Mouse (Mus musculus): ENCODE data around the gene Trim30c. TPM values are rescaled to one million over a fixed set of nuclear protein-coding genes. Genes with fewer than 3 reads are reported as not detected.
"Not testable (repeated sequence)": the region's sequence is repeated elsewhere in the genome, so short reads cannot be mapped to it uniquely, and the experiment has no call there.

Trim30c gene
- polyA plus RNA-seq (2021) = not detected

DNA sequence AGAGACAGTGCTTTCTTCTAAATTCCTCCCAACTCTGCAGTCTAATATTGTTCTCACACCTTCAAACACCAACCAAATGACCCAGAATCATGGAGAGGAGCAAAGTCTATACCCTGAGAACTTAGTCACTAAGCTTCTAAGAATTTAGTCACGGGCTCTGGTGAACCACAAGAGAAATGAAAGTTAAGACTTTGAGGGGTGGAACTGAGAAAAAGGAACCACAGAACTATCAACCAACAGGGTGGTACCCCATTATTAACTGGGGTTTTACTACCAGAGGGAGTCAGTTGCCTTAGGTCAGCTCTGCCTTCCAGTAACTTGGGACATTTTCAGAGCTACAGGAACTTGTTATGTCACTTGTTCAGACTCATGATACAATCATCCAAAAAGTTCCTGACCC, at the start of gene Trim30c:
Gene Trim30c (minus strand): TSS at position 140 of the 400 bp plus-strand sequence.
- ATAC-seq = no peak
- TF ChIP-seq CTCF (IDR thresholded peaks at IDR 0.05) = no peak
- POLR2A ChIA-PET = no interaction called here
- H3K27me3 ChIP-seq = no peaks in the 10 kb centered on the region
- no peak for DNase-seq (ENCODE audit: low read depth, low spot score)
- in situ Hi-C loops (cut with MboI; ENCODE audit: low pct_unique_long_range_greater_than_20kb) = no loop called here
- CTCF ChIA-PET = no interaction called here

DNA sequence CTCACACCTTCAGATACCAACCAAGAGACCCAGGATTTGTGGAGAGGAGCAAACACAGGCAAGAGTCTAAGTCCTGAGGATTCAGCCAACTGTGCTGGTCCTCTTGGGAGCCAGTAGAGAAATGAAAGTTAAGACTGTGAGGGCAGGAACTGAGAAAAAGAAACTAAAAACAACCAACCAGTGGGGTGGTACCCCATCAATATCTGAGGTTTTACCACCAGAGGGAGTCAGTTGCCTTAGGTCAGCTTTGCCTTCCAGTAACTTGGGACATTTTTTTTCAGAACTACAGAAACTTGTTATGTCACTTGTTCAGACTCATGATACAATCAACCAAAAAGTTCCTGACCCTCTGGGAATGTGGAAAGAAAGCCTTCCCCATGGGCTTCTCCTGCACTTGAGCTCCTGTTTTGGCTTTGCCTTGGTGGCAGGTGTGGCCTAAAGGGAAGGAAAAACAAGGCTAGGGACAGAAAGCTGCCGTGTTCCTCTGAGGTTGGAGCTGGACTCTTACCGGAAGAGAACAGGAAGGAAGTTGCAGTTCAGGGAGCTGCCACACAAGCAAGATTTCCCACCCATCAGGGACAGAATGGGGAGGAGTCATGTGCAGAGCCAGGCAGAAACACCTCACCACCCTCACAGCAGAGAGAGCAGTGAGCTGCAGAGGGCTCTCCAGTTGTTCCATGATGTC, 45.5 kb upstream of the Trim30c start:
- no peaks in the 10 kb centered on the region for H3K27me3 ChIP-seq
- in situ Hi-C loops (cut with MboI; ENCODE audit: low pct_unique_long_range_greater_than_20kb) = no loop called here
- DNase-seq (ENCODE audit: low read depth, low spot score) (no peak), ATAC-seq (peak; percentile 89)
- TF ChIP-seq CTCF (IDR thresholded peaks at IDR 0.05) = peak; percentile 45
- CTCF ChIA-PET = interaction anchor here (1.1 kb wide), 1 partner anchor 12 kb away, joined by 3 read pairs; no protein-coding TSS in a partner anchor
- POLR2A ChIA-PET = no interaction called here

DNA sequence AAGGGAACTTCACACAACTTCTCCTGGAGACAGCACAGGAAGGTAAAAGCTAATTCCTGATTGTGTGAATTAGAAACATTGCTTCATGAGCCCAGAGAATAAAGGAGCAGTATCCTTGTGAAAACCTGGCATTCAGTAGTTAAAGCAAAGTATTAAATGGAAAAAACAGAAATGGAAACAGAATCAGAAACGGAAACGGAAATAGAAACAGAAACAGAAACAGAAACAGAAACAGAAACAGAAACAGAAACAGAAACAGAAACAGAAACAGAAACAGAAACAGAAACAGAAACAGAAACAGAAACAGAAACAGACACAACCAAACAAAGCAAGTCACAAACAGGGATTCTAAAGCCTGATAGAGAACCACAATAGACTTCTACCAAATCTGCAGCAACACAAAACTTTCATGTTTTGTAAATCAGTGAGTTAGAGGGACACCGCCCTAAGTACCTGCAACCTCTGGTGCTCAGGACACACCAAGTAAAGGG, 3.9 kb upstream of the Trim30c start:
- H3K27me3 ChIP-seq = no peaks in the 10 kb centered on the region
- no peak for DNase-seq (ENCODE audit: low read depth, low spot score)
- TF ChIP-seq CTCF (IDR thresholded peaks at IDR 0.05) = no peak
- POLR2A ChIA-PET = no interaction called here
- in situ Hi-C loops (cut with MboI; ENCODE audit: low pct_unique_long_range_greater_than_20kb) = no loop called here
- no peak for ATAC-seq
- CTCF ChIA-PET = interaction anchor here (1.3 kb wide), 1 partner anchor 17 kb away, joined by 3 read pairs; no protein-coding TSS in a partner anchor

GRCm38 (mm10) chr7:104401140-104401539, 503 bp upstream of the Trim30c start:
- ChIA-PET POLR2A (no interaction called here), CTCF (no interaction called here)
- in situ Hi-C loops (cut with MboI; ENCODE audit: low pct_unique_long_range_greater_than_20kb) = no loop called here
- no peak for DNase-seq (ENCODE audit: low read depth, low spot score)
- no peaks in the 10 kb centered on the region for H3K27me3 ChIP-seq
- ATAC-seq = no peak
- no peak for TF ChIP-seq CTCF (IDR thresholded peaks at IDR 0.05)

GRCm38 (mm10) chr7:104398492-104398891, 2.1 kb downstream of the Trim30c start:
- CTCF ChIA-PET = no interaction called here
- no peaks in the 10 kb centered on the region for H3K27me3 ChIP-seq
- in situ Hi-C loops (cut with MboI; ENCODE audit: low pct_unique_long_range_greater_than_20kb) = no loop called here
- no peak for DNase-seq (ENCODE audit: low read depth, low spot score)
- no peak for ATAC-seq
- POLR2A ChIA-PET = no interaction called here
- TF ChIP-seq CTCF (IDR thresholded peaks at IDR 0.05) = no peak

- CTCF ChIA-PET = no interaction called here
- H3K27me3 ChIP-seq = no peaks in the 10 kb centered on the region
- in situ Hi-C loops (cut with MboI; ENCODE audit: low pct_unique_long_range_greater_than_20kb) = no loop called here
- POLR2A ChIA-PET = no interaction called here
- peak; percentile 21 for TF ChIP-seq CTCF (IDR thresholded peaks at IDR 0.05)
- ATAC-seq (no peak), DNase-seq (ENCODE audit: low read depth, low spot score) (no peak)
Observed at GRCm38 (mm10) chr7:104369736-104370414, 30.8 kb downstream of the Trim30c start, which contains the start of gene Trim30b. TSS of gene Trim30b (minus strand) at chr7:104369884.

DNA sequence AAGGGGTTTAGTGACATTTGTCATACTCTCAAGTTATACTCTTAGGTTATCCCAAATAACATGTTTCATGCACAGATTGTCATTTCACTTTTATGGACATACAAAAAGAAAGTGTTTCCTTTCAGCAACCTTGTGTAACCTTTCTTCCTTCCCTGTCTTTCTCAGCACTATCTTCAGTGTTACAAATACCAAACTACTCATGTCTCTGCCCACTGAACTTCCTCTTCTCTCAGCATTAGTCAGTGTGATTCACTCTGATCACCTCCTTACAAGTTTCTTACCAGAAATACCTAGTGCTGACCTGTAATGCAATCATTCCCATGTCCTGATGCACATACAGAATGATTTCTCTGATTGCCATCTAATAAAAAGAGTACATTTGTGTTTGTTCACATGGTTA, 34.3 kb downstream of the Trim30c start:
- CTCF ChIA-PET = interaction anchor here (1.3 kb wide), 2 partner anchors 13 to 63 kb away, joined by 4 read pairs; no protein-coding TSS in a partner anchor
- DNase-seq (ENCODE audit: low read depth, low spot score) (no peak), ATAC-seq (no peak)
- POLR2A ChIA-PET = no interaction called here
- TF ChIP-seq CTCF (IDR thresholded peaks at IDR 0.05) = no peak
- H3K27me3 ChIP-seq = no peaks in the 10 kb centered on the region
- in situ Hi-C loops (cut with MboI; ENCODE audit: low pct_unique_long_range_greater_than_20kb) = no loop called here

DNA sequence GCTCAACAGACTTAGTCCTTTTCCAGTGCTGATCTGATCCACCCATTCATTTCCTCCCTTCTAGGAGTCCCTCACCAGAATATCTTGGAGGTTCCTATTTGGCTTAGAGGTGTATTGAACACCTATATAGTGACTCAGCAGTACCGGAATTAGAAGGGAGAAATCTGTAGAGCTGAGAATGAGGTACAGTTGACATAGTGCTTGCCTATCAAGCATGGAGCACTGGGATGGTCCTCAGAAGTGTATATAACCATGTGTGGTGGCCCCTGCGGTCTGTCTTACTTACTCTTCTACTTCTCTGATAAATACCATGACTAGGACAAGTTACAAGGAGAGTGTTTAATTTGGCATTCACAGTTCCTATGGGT, 47.1 kb downstream of the Trim30c start:
- ATAC-seq (peak; percentile 40), DNase-seq (ENCODE audit: low read depth, low spot score) (no peak)
- no peak for TF ChIP-seq CTCF (IDR thresholded peaks at IDR 0.05)
- ChIA-PET CTCF (no interaction called here), POLR2A (no interaction called here)
- H3K27me3 ChIP-seq = no peaks in the 10 kb centered on the region
- in situ Hi-C loops (cut with MboI; ENCODE audit: low pct_unique_long_range_greater_than_20kb) = no loop called here

GRCm38 (mm10) chr7:104352717-104353599, 47.7 kb downstream of the Trim30c start, which contains the start of gene Trim12c:
TSS of gene Trim12c (minus strand) at chr7:104353362.
- ATAC-seq (peak; percentile 100), DNase-seq (ENCODE audit: low read depth, low spot score) (peak; percentile 38)
- POLR2A ChIA-PET = no interaction called here
- no peaks in the 10 kb centered on the region for H3K27me3 ChIP-seq
- CTCF ChIA-PET = interaction anchor here (0.9 kb wide), 1 partner anchor 16 kb away, joined by 3 read pairs; no protein-coding TSS in a partner anchor
- in situ Hi-C loops (cut with MboI; ENCODE audit: low pct_unique_long_range_greater_than_20kb) = no loop called here
- TF ChIP-seq CTCF (IDR thresholded peaks at IDR 0.05) = no peak

GRCm38 (mm10) chr7:104348043-104348442, 52.6 kb downstream of the Trim30c start:
- DNase-seq (ENCODE audit: low read depth, low spot score); POLR2A ChIA-PET; in situ Hi-C loops (cut with MboI; ENCODE audit: low pct_unique_long_range_greater_than_20kb); ATAC-seq; CTCF ChIA-PET; H3K27me3 ChIP-seq: not testable (repeated sequence)

DNA sequence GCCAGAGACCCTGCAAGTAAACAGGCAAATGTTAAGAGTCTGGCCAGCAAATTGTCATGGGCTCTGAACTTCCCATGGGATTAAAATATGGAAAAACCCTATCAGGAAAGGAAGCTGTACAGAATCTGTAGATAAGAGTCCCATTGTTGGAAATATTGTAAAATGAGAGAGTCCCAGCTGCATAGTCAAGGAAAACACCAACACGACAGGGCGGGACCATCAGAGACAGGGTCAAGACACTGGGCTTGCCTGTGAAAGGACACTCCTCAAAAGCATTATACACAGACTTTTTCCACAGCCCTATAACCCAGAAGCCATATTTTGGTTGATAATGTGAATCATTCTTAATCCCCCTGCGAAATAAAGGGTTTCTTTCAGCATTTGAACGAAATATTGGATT, 59.9 kb downstream of the Trim30c start:
- H3K27me3 ChIP-seq; DNase-seq (ENCODE audit: low read depth, low spot score); POLR2A ChIA-PET; in situ Hi-C loops (cut with MboI; ENCODE audit: low pct_unique_long_range_greater_than_20kb); CTCF ChIA-PET; ATAC-seq: not testable (repeated sequence)

- ATAC-seq; H3K27me3 ChIP-seq; CTCF ChIA-PET; POLR2A ChIA-PET; DNase-seq (ENCODE audit: low read depth, low spot score); in situ Hi-C loops (cut with MboI; ENCODE audit: low pct_unique_long_range_greater_than_20kb): not testable (repeated sequence)
Observed at GRCm38 (mm10) chr7:104335547-104335946, 65.1 kb downstream of the Trim30c start.

Measured in Patski (cell line).